Mouse (Mus musculus) 3134 (cell line): ENCODE data around the gene Sel1l3.

ENCODE experiments used
- DNase-seq: peaks from one replicate; pipeline ENCODE4 v3.0.0-alpha.2; 2011; ENCODE audit warnings: low spot score; ENCODE audit not compliant: insufficient read length; ENCODE audit errors: extremely low read depth

Gene Sel1l3

DNA sequence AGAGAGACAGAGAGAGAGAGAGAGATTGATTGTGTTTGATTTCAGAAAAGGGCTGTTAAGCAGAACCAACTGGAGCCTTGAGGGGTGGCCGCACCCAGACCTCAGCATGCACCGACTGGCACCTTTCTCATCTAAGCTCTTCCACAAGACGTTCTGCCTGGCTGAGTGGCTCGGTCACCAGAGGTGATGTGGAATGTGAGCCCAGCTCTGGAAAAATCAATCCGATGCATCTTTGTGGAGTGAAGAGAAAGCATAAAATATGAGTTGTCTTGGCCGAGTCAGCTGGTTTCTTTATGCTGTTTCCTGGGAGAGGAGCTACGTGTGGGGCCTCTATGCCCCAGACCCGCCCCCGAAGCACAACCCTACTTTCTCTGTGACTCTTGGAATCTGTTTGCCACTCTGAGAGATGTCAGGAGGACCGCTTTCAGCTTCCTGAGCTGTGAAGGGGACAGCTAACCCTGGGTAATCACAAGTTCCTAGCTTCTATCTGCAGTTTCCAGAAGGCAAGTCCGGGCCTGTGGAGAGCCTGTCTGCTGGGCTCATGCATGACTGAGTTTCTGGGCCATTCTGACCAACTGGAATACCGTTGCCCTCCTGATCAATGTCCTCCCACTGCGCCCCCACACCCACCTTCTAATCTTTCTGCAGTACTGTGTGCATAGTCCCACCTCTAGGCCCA is 109.4 kb downstream of the Sel1l3 start:
- no peak for DNase-seq

DNA sequence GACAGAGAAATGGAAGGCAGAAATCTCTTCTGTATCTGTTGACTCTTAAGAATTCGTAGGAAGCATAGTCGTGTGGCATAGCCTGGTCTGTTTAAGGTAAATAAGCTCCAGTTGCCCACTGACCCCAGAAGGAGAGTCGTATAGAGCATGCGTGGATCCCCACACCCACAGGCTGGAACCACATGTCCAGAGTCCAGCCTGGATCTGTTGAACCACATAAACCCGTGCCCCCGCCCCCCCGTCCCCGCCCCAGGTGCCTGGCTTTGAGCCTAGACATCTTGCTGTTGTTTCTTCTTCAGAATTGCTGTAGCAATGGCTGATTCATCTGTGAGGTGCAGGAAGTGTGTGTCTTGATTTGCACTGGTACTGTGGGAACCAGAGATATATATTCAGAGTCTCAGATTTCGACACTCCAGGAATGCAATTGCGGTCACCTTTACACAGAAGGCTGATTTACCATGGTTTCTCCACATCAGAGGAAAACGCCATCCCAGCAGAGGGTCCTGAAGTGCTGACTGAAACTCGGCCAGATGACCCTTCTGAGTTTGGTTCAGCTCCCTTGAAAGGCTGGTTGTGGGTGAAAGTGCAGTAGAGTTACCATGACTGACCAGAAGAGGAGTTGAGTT is 111.8 kb downstream of the Sel1l3 start:
- DNase-seq = peak; percentile 9

DNA sequence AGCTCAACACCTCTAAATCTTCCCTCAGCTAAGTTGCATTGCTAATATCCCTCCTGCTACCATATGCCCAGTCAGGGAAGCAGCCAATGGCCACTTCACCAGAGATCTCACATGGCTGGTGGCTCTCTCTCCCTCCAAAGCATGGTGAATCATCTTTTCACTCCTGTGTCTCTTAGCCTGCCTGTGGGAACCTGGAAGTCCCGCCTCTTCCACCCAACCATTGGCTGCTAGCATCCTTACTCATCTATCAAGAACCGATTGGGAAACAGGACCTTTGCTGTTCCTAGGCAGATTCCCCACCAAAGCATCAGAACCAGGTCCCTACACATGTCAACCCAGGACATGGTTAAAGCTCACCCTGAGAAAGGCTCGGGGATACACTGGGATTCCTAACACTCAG is 122.4 kb downstream of the Sel1l3 start:
- no peak for DNase-seq

DNA sequence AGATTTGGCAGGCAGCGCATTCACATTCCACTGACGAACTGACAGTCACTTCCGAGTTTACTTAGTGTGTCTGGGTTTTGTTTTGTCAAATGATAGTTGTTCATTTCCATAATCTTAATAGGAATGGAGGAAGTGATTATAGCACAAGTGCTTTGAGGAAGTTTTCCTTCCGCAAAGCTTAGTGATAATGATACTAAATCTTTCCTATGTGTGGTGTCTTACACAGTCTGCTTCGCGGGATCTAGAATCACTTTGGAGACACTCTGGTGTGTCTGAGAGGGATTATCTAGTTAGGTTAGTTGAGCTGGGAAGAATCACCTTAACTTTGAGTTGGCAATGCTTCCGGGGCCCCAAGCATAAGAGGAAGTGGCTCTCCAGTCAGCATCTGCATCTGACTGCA is 126.3 kb downstream of the Sel1l3 start:
- no peak for DNase-seq

DNA sequence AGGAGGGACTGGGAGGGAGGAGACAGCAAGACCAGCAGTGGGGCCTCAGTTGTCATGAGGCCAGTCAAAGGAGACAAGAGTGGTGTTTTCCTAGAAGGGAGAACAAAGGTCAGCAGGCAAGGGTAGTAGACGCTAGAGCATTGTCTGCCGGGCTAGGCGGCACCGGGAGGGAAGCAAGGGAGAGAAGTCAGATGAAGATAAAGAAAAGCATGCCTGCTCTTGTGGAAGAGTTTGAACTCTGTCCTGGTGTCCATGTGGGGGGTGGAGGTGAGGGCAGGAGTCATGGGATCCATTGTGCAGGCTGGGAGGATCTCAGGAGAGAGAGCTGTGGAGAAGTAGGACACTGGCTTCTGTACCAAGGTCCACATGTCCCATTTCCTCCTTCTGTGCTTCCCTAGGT is 135.3 kb downstream of the Sel1l3 start:
- DNase-seq = no peak

DNA sequence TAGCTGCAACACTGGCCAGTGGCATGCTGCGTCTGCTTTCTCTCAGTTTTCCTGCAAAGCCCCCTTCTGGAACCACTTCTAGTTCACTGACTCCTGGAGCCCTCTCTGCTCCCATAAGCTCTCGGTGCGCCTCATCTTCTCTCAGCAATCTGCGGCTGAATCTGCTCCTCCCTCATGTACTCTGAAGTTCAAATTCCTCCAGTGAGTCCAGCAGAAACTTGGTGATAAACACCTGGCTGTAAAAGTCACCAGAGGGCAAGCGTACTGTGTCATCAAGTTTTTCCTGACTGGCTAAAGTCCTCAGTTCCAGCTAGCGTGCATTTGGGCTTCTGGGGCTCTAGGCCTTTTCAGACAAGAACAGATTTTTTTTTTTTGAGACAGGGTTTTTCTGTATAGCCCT is 139.2 kb downstream of the Sel1l3 start:
- DNase-seq = no peak

DNA sequence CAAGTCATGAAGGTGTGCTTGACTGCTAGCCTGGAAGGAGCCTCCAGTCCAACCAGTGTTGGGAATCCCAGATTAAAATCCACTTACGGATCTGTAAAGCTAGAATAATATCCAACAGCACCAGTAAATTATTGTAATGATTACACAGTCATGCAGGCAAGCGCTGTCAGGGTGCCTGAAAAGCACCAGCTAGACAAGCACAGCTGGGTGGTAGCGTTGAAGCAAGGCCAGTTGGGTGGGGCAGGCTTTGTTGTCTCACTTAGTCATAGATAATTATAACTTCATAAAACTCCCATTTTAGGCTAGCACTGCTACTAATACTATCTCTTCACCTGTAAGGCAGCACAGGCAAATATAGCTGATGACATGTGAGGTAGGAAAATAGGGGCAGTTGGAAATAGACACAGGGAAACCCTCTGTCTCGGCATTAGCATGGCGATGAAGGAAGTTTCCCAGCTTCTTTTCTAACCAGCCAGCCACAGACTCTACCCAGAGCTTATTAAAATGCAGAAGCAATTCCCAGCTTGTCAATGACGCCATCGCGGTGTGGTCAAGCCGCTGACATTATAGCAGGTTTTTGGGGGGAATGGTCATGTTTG is 152.1 kb downstream of the Sel1l3 start:
- DNase-seq = no peak
